Mouse (Mus musculus) lung, postnatal 0 days (tissue): ENCODE measurements around the gene Tdo2.

ENCODE experiments used
- CTCF ChIP-seq: IDR thresholded peaks from 2 replicates; pipeline ENCODE4 v1.5.1; 2016; ENCODE audit warnings: antibody characterized with exemption, mild to moderate bottlenecking
- EP300 ChIP-seq: IDR thresholded peaks from 2 replicates; pipeline ENCODE4 v1.6.1; 2016; ENCODE audit warnings: antibody characterized with exemption, mild to moderate bottlenecking, control low read depth

DNA sequence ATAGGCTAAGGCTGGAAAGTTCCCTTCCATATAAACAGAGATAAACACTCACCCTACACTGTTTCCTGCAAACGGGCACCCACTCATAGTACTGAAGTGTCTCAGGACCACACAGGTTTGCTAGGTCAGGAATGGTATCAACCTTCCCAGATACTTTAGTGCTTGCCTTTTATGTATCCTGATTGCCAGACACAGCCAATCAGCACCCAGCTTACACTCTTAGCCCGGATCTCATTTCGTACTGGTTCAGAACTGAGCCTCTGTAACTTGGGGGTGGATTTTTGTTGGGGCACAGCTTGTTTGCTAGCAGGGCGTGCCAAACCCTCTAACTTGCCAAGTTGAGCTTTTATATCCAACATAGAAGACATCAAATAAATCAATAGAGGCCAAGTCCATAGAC lies 395 bp downstream of the Tdo2 start:
- no peak for TF ChIP-seq CTCF
- TF ChIP-seq EP300, result no peak
